In the genomic region with DNA sequence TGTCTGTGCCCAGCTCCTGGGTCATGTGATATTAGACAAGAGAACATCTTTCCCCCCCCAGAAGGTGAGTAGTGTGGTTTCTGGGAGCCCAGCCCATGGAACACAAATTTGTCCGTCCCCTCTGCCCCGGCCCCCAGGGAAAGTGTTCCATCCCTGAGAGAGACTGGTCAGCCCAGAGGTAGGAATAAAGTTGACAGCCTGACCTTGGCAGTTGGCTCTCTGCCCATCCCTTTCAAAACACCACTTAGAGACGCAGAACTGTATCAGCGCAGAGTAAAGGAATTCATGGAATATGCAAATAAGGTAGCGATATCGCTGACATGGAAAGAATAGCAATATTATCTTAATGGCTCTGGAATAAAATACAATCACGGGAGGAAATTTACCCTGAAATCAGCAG, we compare ENCODE assay signal across 19 mouse cellular contexts.
DNase-seq lines count a peak whose midpoint lies in the region; ATAC-seq lines count a peak whose summit lies in the region.
"Had no signal": no experiment of that assay in that cellular context is flagged by ENCODE, and none has a peak within 500 bp of the region (broad histone marks: within the 10 kb centered on the region; RNA-seq: fewer than 3 reads in every experiment).

No protein-coding gene starts in this region.

- no peak overlapping the region for H3K4me3 ChIP-seq in heart, embryonic 14.5 days (ENCODE audit: control insufficient read depth in 1 of 2, insufficient read depth in 1 of 2, low read depth in 1 of 2, low read length in 2 of 2)
- H3K4me3 ChIP-seq in neural tube, embryonic 14.5 days (ENCODE audit: low read depth, low read length): no peak overlapping the region
- H3K4me3 ChIP-seq in neural tube, embryonic 15.5 days (replicated peaks): no peak overlapping the region
- H3K4me3 ChIP-seq: gastrocnemius, adult 2 months; liver, embryonic 15.5 days; stomach, embryonic 15.5 days had no signal

- peak overlapping the region; percentile 46 to 53; a peak in 3 of 4 replicates for H3K27ac ChIP-seq in heart, embryonic 14.5 days (replicated peaks in 1 of 2; ENCODE audit: control insufficient read depth in 1 of 2, insufficient read depth in 1 of 2, low read depth in 2 of 2, low read length in 2 of 2)
- no peak overlapping the region for H3K27ac ChIP-seq in neural tube, embryonic 14.5 days (ENCODE audit: low read depth, low read length)
- no peak overlapping the region for H3K27ac ChIP-seq in neural tube, embryonic 15.5 days (replicated peaks)
- H3K27ac ChIP-seq: gastrocnemius, adult 2 months; liver, embryonic 15.5 days; stomach, embryonic 15.5 days had no signal

- ATAC-seq in heart, embryonic 14.5 days (ENCODE audit: insufficient number of reproducible peaks, insufficient read depth, low FRiP score, low read depth): peak; percentile 59; the same call in 1 of the 2 replicates
- 0 out of 2 replicates have a peak, but pooled peaks have one; percentile 44 for ATAC-seq in neural tube, embryonic 14.5 days (ENCODE audit: low read depth)
- ATAC-seq in neural tube, embryonic 15.5 days (ENCODE audit: low FRiP score): no peak
- ATAC-seq: activated CD4-positive, CD25-positive, alpha-beta regulatory T cell, adult 4 months; Patski had no signal

- no peaks in the 10 kb centered on the region for H3K9me3 ChIP-seq in heart, embryonic 14.5 days (ENCODE audit: control insufficient read depth, low read length)
- H3K9me3 ChIP-seq in neural tube, embryonic 14.5 days (ENCODE audit: control insufficient read depth, low read length): no peaks in the 10 kb centered on the region
- H3K9me3 ChIP-seq in neural tube, embryonic 15.5 days (replicated peaks): no peaks in the 10 kb centered on the region
- H3K9me3 ChIP-seq: liver, embryonic 15.5 days; stomach, embryonic 15.5 days had no signal

- H3K36me3 ChIP-seq in heart, embryonic 14.5 days (ENCODE audit: control insufficient read depth, insufficient read depth, low read length): no peaks in the 10 kb centered on the region
- H3K36me3 ChIP-seq in neural tube, embryonic 14.5 days (ENCODE audit: control insufficient read depth, insufficient read depth, low read length): no peaks in the 10 kb centered on the region
- H3K36me3 ChIP-seq in neural tube, embryonic 15.5 days: no peaks in the 10 kb centered on the region
- H3K36me3 ChIP-seq: liver, embryonic 15.5 days; stomach, embryonic 15.5 days had no signal

- H3K4me1 ChIP-seq in heart, embryonic 14.5 days (ENCODE audit: control insufficient read depth in 2 of 2, insufficient read depth in 2 of 2, low read length in 2 of 2): peaks cover 10 to 15% of the 10 kb centered on the region in 2 experiments
- no peaks in the 10 kb centered on the region for H3K4me1 ChIP-seq in neural tube, embryonic 14.5 days (ENCODE audit: control insufficient read depth, insufficient read depth, low read length)
- peaks cover 5% of the 10 kb centered on the region; the same call in 1 of the 2 replicates for H3K4me1 ChIP-seq in neural tube, embryonic 15.5 days
- H3K4me1 ChIP-seq: liver, embryonic 15.5 days; stomach, embryonic 15.5 days had no signal

- 25% methylated on average over 7 of the region's 7 CpGs for WGBS in heart, embryonic 14.5 days
- WGBS in neural tube, embryonic 14.5 days: 63% methylated on average over 7 of the region's 7 CpGs
- whole genome bisulfite sequencing in neural tube, embryonic 15.5 days: 51% methylated on average over 7 of the region's 7 CpGs

- H3K4me2 ChIP-seq in heart, embryonic 14.5 days (ENCODE audit: low read length): peak overlapping the region; percentile 48
- H3K4me2 ChIP-seq in neural tube, embryonic 14.5 days (ENCODE audit: low read depth, low read length): no peak overlapping the region
- no peak overlapping the region for H3K4me2 ChIP-seq in neural tube, embryonic 15.5 days
- H3K4me2 ChIP-seq: liver, embryonic 15.5 days; stomach, embryonic 15.5 days had no signal

- DNase-seq in heart, adult 11 months: no peak
- DNase-seq in adrenal gland, postnatal 25 days: peak; percentile 30
- DNase-seq in lung, adult 18-20 months: no peak
- no peak for DNase-seq in right cerebral cortex, postnatal 4 days
- DNase-seq: cerebellum, adult 11-12 months; cerebellum, postnatal 36 days; gastrocnemius, adult 2 months; kidney, adult 9 months; kidney, postnatal 4 days; lung, postnatal 10 days; right cerebral cortex, adult 18-20 months; spleen, adult 18-20 months had no signal

- H3K9ac ChIP-seq in heart, embryonic 14.5 days (ENCODE audit: low read length): no peak overlapping the region
- H3K9ac ChIP-seq in neural tube, embryonic 14.5 days (replicated peaks; ENCODE audit: low read depth, low read length): no peak overlapping the region
- no peak overlapping the region for H3K9ac ChIP-seq in neural tube, embryonic 15.5 days (replicated peaks)
- H3K9ac ChIP-seq: liver, embryonic 15.5 days; stomach, embryonic 15.5 days had no signal

- no peaks in the 10 kb centered on the region for H3K27me3 ChIP-seq in heart, embryonic 14.5 days (ENCODE audit: control insufficient read depth, insufficient read depth, low read length)
- no peaks in the 10 kb centered on the region for H3K27me3 ChIP-seq in neural tube, embryonic 14.5 days (ENCODE audit: control insufficient read depth, insufficient read depth, low read length)
- no peaks in the 10 kb centered on the region for H3K27me3 ChIP-seq in neural tube, embryonic 15.5 days (replicated peaks)
- H3K27me3 ChIP-seq: liver, embryonic 15.5 days; Patski; stomach, embryonic 15.5 days had no signal

Comparison
In these comparisons a context has a peak if more than half of its experiments do, and no peak if none do; other contexts are left out.
1. H3K27ac ChIP-seq: peak in heart, embryonic 14.5 days (2 of 2); none in neural tube, embryonic 14.5 days (single experiment) and neural tube, embryonic 15.5 days (single experiment).